ENCODE assay signal across 15 mouse cellular contexts in the genomic region with DNA sequence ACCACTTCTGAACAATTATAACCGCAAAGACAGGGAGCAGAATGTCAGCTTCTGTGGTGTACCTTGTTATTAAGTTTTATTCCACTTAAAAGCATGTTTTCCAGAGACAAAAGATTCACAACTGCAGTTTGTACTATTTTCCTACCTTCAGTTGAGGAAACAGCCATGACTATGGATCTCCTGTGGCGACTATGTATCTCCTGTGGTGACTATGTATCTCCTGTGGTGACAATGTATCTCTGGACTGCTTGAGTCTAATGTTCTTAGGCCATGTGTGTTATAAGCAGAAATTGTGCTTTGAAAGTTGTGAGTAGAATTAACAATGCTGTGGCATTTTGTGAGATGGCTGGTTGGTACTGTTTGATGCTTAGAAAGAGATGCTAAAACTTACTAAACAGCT. TPM values are rescaled to one million over a fixed set of nuclear protein-coding genes. Genes with fewer than 3 reads are reported as not detected.
A peak's percentile ranks its signal among the peaks of the same experiment; 100 is the strongest.
DNase-seq lines count a peak whose midpoint lies in the region; ATAC-seq and TF ChIP-seq lines count a peak whose summit lies in the region.
"Had no signal": no experiment of that assay in that cellular context is flagged by ENCODE, and none has a peak within 500 bp of the region (broad histone marks: within the 10 kb centered on the region; RNA-seq: fewer than 3 reads in every experiment).

No protein-coding gene starts in this region.

- no peak for TF ChIP-seq POLR2A in myocyte (IDR thresholded peaks at IDR 0.05; ENCODE audit: insufficient read length, low read depth)

- no peak for TF ChIP-seq CTCF in intestine, postnatal 0 days (IDR thresholded peaks at IDR 0.05; ENCODE audit: low read depth)

- ATAC-seq in heart, embryonic 11.5 days (replicated peaks; ENCODE audit: insufficient number of reproducible peaks, low FRiP score, low TSS enrichment): no peak
- ATAC-seq in kidney, embryonic 16.5 days (ENCODE audit: low FRiP score, low TSS enrichment): no peak
- ATAC-seq in intestine, postnatal 0 days: no peak

- no peak overlapping the region for H3K9ac ChIP-seq in heart, embryonic 11.5 days (ENCODE audit: low read depth, low read length)
- H3K9ac ChIP-seq in kidney, embryonic 16.5 days (replicated peaks; ENCODE audit: low read length): no peak overlapping the region
- no peak overlapping the region for H3K9ac ChIP-seq in intestine, postnatal 0 days (ENCODE audit: low read depth, low read length)
- H3K9ac ChIP-seq: liver, embryonic 15.5 days had no signal

- DNase-seq in heart, postnatal 4 days: no peak
- no peak for DNase-seq in kidney, postnatal 25 days
- DNase-seq in ES-CJ7 (ENCODE audit: low read depth, low spot score): peak; percentile 6
- DNase-seq: cerebellum, adult 11 months; cerebellum, postnatal 36 days; lung, postnatal 14 days; thymus, postnatal 4 days had no signal

- H3K9me3 ChIP-seq in heart, embryonic 11.5 days (replicated peaks; ENCODE audit: control insufficient read depth, low read length): no peaks in the 10 kb centered on the region
- H3K9me3 ChIP-seq in kidney, embryonic 16.5 days (ENCODE audit: low read length): no peaks in the 10 kb centered on the region
- H3K9me3 ChIP-seq in intestine, postnatal 0 days (ENCODE audit: control insufficient read depth): no peaks in the 10 kb centered on the region
- H3K9me3 ChIP-seq: embryonic facial prominence, embryonic 10.5 days; hindbrain, embryonic 15.5 days; liver, embryonic 15.5 days had no signal

- WGBS in heart, embryonic 11.5 days (ENCODE audit: insufficient replicate concordance): 60% methylated on average over 2 of the region's 2 CpGs
- WGBS in kidney, embryonic 16.5 days: 69% methylated on average over 2 of the region's 2 CpGs
- WGBS in intestine, postnatal 0 days: 84% methylated on average over 2 of the region's 2 CpGs

- peak overlapping the region; percentile 61; the same call in 1 of the 2 replicates for H3K4me2 ChIP-seq in heart, embryonic 11.5 days
- H3K4me2 ChIP-seq in kidney, embryonic 16.5 days (replicated peaks; ENCODE audit: low read depth, low read length): no peak overlapping the region
- peak overlapping the region; percentile 76 for H3K4me2 ChIP-seq in myocyte (ENCODE audit: low read depth)
- H3K4me2 ChIP-seq in intestine, postnatal 0 days (replicated peaks; ENCODE audit: low read depth): no peak overlapping the region
- H3K4me2 ChIP-seq: liver, embryonic 15.5 days had no signal

- H3K36me3 ChIP-seq in heart, embryonic 11.5 days (ENCODE audit: control insufficient read depth, insufficient read depth, low read length): no peaks in the 10 kb centered on the region
- no peaks in the 10 kb centered on the region for H3K36me3 ChIP-seq in kidney, embryonic 16.5 days (ENCODE audit: insufficient read depth, low read length)
- no peaks in the 10 kb centered on the region for H3K36me3 ChIP-seq in myocyte (ENCODE audit: control insufficient read depth, insufficient read depth)
- H3K36me3 ChIP-seq in intestine, postnatal 0 days (ENCODE audit: control insufficient read depth, insufficient read depth): no peaks in the 10 kb centered on the region
- H3K36me3 ChIP-seq: embryonic facial prominence, embryonic 10.5 days; hindbrain, embryonic 15.5 days; liver, embryonic 15.5 days had no signal

- no peak overlapping the region for H3ac ChIP-seq in myocyte (ENCODE audit: control insufficient read depth, insufficient read length)

- peaks cover 48% of the 10 kb centered on the region for H3K79me2 ChIP-seq in myocyte (ENCODE audit: control insufficient read depth, insufficient read depth)

- H3K4me3 ChIP-seq in heart, embryonic 11.5 days (ENCODE audit: low read depth, low read length): no peak overlapping the region
- no peak overlapping the region for H3K4me3 ChIP-seq in kidney, embryonic 16.5 days (ENCODE audit: low read length)
- peak overlapping the region; percentile 17 for H3K4me3 ChIP-seq in myocyte
- no peak overlapping the region for H3K4me3 ChIP-seq in intestine, postnatal 0 days (ENCODE audit: low read depth, low read length)
- H3K4me3 ChIP-seq: erythroblast, embryonic 14.5 days; liver, embryonic 15.5 days had no signal

- no peaks in the 10 kb centered on the region for H3K27me3 ChIP-seq in heart, embryonic 11.5 days (ENCODE audit: control insufficient read depth, insufficient read depth, low read length)
- H3K27me3 ChIP-seq in kidney, embryonic 16.5 days (ENCODE audit: insufficient read depth, low read length): no peaks in the 10 kb centered on the region
- H3K27me3 ChIP-seq in myocyte (ENCODE audit: control insufficient read depth, insufficient read depth, insufficient read length): no peaks in the 10 kb centered on the region
- H3K27me3 ChIP-seq in intestine, postnatal 0 days (replicated peaks; ENCODE audit: control insufficient read depth, insufficient read depth, low read length): no peaks in the 10 kb centered on the region
- H3K27me3 ChIP-seq: hindbrain, embryonic 15.5 days; liver, embryonic 15.5 days had no signal

- peak overlapping the region; percentile 82 for H3K27ac ChIP-seq in heart, embryonic 11.5 days (ENCODE audit: low read depth, low read length)
- peak overlapping the region; percentile 75 for H3K27ac ChIP-seq in kidney, embryonic 16.5 days (ENCODE audit: low read length)
- H3K27ac ChIP-seq in intestine, postnatal 0 days (ENCODE audit: low read depth, low read length): no peak overlapping the region
- H3K27ac ChIP-seq: liver, embryonic 15.5 days had no signal

- peaks cover 36% of the 10 kb centered on the region for H3K4me1 ChIP-seq in heart, embryonic 11.5 days (ENCODE audit: control insufficient read depth, insufficient read depth, low read length)
- peaks cover 18% of the 10 kb centered on the region for H3K4me1 ChIP-seq in kidney, embryonic 16.5 days (ENCODE audit: insufficient read depth, low read length)
- H3K4me1 ChIP-seq in intestine, postnatal 0 days (replicated peaks; ENCODE audit: control insufficient read depth, insufficient read depth, low read length): 0 out of 2 replicates have a peak, but pooled peaks cover 3% of the 10 kb centered on the region
- H3K4me1 ChIP-seq: liver, embryonic 15.5 days had no signal

TF ChIP-seq in myocyte, 11 proteins besides CTCF, POLR2A, EP300 and RAD21:
- TF ChIP-seq TCF12 (IDR thresholded peaks at IDR 0.05; ENCODE audit: insufficient read depth, poor library complexity, severe bottlenecking) (no peak), E2F4 (IDR thresholded peaks at IDR 0.05; ENCODE audit: insufficient read depth) (no peak), CEBPB (IDR thresholded peaks at IDR 0.05; ENCODE audit: insufficient read depth, poor library complexity, severe bottlenecking) (no peak), MYOG (IDR thresholded peaks at IDR 0.05; ENCODE audit: control insufficient read depth in 1 of 3, insufficient read depth in 1 of 3, insufficient read length in 2 of 3, low read depth in 2 of 3) (no peak), TCF3 (IDR thresholded peaks at IDR 0.05; ENCODE audit: insufficient read length, low read depth) (no peak)

RNA-seq across cellular contexts. Expression of gene Hivep2, which starts 51.5 kb away (rescaled TPM):
- polyA plus RNA-seq in heart, embryonic 11.5 days (2014; fragmentation: Nextera tagmentation; extraction: Ambion mirVana): 7.3 and 8.0 TPM in 2 replicates
- 10 to 100 TPM; 28.9 to 30.1 TPM for total RNA-seq in heart, postnatal 4 days (2021)
- 4.6 and 4.8 TPM in 2 replicates for polyA plus RNA-seq in kidney, embryonic 16.5 days (2015; fragmentation: Nextera tagmentation; extraction: Ambion mirVana)
- polyA plus RNA-seq in myocyte (2012; fragmentation: generic; extraction: Trizol): 9.6 TPM
- polyA plus RNA-seq in intestine, postnatal 0 days (2015; fragmentation: Nextera tagmentation; extraction: Ambion mirVana): 3.5 and 3.8 TPM in 2 replicates
- polyA plus RNA-seq: erythroblast, embryonic 14.5 days had no signal

Comparison
In these comparisons a context has a peak if more than half of its experiments do, and no peak if none do; other contexts are left out.
1. H3K4me2 ChIP-seq: peak in heart, embryonic 11.5 days (single experiment) and myocyte (single experiment); none in kidney, embryonic 16.5 days (single experiment) and intestine, postnatal 0 days (single experiment).